Mouse (Mus musculus) right cerebral cortex, postnatal 14 days (tissue): ENCODE measurements around the gene Arhgap25.
"Not testable (repeated sequence)": the region's sequence is repeated elsewhere in the genome, so short reads cannot be mapped to it uniquely, and the experiment has no call there.

Experiments used
- DNase-seq: peaks from one replicate; pipeline ENCODE4 v3.0.0; 2022

Gene Arhgap25

GRCm38 (mm10) chr6:87534855-87535575 is 2.0 kb upstream of the Arhgap25 start:
- no peak for DNase-seq

GRCm38 (mm10) chr6:87531456-87532015 is 1.5 kb downstream of the Arhgap25 start:
- no peak for DNase-seq

GRCm38 (mm10) chr6:87530386-87530785 is 2.7 kb downstream of the Arhgap25 start:
- no peak for DNase-seq

GRCm38 (mm10) chr6:87527846-87528557 is 5.1 kb downstream of the Arhgap25 start:
- DNase-seq, result no peak

- DNase-seq, result no peak
Observed at GRCm38 (mm10) chr6:87527366-87527765, 5.7 kb downstream of the Arhgap25 start.

GRCm38 (mm10) chr6:87525126-87525525 is 7.9 kb downstream of the Arhgap25 start:
- no peak for DNase-seq

GRCm38 (mm10) chr6:87524281-87524680 is 8.8 kb downstream of the Arhgap25 start:
- DNase-seq, result no peak

- DNase-seq, result no peak
Observed at GRCm38 (mm10) chr6:87523736-87524135, 9.3 kb downstream of the Arhgap25 start.

- DNase-seq, result no peak
Observed at GRCm38 (mm10) chr6:87523085-87523484, 10.0 kb downstream of the Arhgap25 start.

- DNase-seq, result peak; percentile 69
Observed at GRCm38 (mm10) chr6:87522236-87522635, 10.8 kb downstream of the Arhgap25 start.

- not testable (repeated sequence) for DNase-seq
Observed at GRCm38 (mm10) chr6:87521705-87522104, 11.4 kb downstream of the Arhgap25 start.

GRCm38 (mm10) chr6:87520572-87520971 is 12.5 kb downstream of the Arhgap25 start:
- DNase-seq, result no peak

- no peak for DNase-seq
Observed at GRCm38 (mm10) chr6:87519809-87520208, 13.2 kb downstream of the Arhgap25 start.

GRCm38 (mm10) chr6:87518622-87519021 is 14.4 kb downstream of the Arhgap25 start:
- DNase-seq, result no peak

- DNase-seq, result no peak
Observed at GRCm38 (mm10) chr6:87517753-87518409, 15.2 kb downstream of the Arhgap25 start.

- no peak for DNase-seq
Observed at GRCm38 (mm10) chr6:87514321-87514720, 18.7 kb downstream of the Arhgap25 start.

- peak; percentile 73 for DNase-seq
Observed at GRCm38 (mm10) chr6:87513046-87513767, 19.9 kb downstream of the Arhgap25 start.

GRCm38 (mm10) chr6:87510999-87511398 is 22.1 kb downstream of the Arhgap25 start:
- no peak for DNase-seq

- DNase-seq, result no peak
Observed at GRCm38 (mm10) chr6:87509806-87510205, 23.3 kb downstream of the Arhgap25 start.

GRCm38 (mm10) chr6:87504875-87505274 is 28.2 kb downstream of the Arhgap25 start:
- no peak for DNase-seq

GRCm38 (mm10) chr6:87503976-87504375 is 29.1 kb downstream of the Arhgap25 start:
- DNase-seq, result no peak

- no peak for DNase-seq
Observed at GRCm38 (mm10) chr6:87503536-87503935, 29.5 kb downstream of the Arhgap25 start.

- no peak for DNase-seq
Observed at GRCm38 (mm10) chr6:87502831-87503286, 30.2 kb downstream of the Arhgap25 start.
